Mouse (Mus musculus) mouse embryonic stem cell (cell line): ENCODE results near the gene Dusp18.

Experiments used
- in situ Hi-C, 2 experiments: fragments of 300-500 bp; cut with MboI; formaldehyde crosslinking; loops; 1 replicate in 1 of 2; 3 replicates in 1 of 2; pipeline ENCODE4 v1.14.3; 2019 to 2020; ENCODE audit warnings: low sequenced_read_pairs in 2 of 2, low pct_unique_long_range_greater_than_20kb in 1 of 2, mixed read lengths in 1 of 2; ENCODE audit not compliant: unreplicated experiment in 1 of 2

Dusp18 gene

GRCm38 (mm10) chr11:3918738-3919137, 23.7 kb downstream of the Dusp18 start:
- in situ Hi-C loops = no loop called here

GRCm38 (mm10) chr11:3920476-3920875, 25.4 kb downstream of the Dusp18 start:
- in situ Hi-C loops = no loop called here

- in situ Hi-C loops = no loop called here
These were observed 26.3 kb downstream of the Dusp18 start for GRCm38 (mm10) chr11:3921281-3921850.

GRCm38 (mm10) chr11:3922115-3922514, 27.1 kb downstream of the Dusp18 start:
- in situ Hi-C loops = no loop called here

GRCm38 (mm10) chr11:3922731-3923130, 27.7 kb downstream of the Dusp18 start:
- in situ Hi-C loops = no loop called here

- in situ Hi-C loops = no loop called here
These were observed 30.9 kb downstream of the Dusp18 start for GRCm38 (mm10) chr11:3925916-3926315.

DNA sequence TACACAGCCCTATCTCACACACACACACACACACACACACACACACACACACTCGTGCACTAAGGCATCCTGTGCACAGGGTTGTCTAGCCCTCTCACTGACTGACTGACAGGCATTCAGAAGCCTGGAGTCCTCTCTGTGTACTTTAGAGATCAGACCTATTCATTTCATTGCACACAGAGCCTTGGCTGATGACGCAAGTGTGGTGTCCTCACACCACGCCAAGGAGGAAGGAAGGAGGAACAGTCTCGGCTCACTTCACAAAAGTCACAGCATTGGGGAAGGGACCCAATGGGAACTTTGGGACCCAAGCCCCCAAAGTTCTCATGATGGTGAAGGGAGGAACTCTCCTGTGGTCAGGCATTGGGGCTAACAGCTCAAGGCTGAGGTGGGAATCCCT, 35.0 kb downstream of the Dusp18 start:
- in situ Hi-C loops = no loop called here

DNA sequence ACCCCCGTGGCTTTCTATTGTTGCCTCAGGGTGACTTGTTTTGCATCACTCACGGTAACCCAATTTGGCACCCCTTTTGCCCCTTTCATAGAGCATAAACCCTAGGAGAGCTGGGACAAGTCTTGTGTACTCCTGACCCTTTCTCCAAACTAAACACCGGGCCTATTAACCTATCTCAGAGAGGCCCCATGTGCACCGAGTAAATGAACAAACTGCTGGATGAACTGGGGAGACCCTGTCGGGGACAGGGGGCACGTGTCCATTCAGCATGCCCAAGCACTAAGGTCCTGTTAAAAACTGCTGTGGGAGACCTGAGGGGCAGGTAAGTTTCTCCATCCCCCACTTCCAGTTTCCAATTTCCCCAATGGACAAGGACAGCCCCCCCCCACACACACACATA, 35.9 kb downstream of the Dusp18 start:
- in situ Hi-C loops = no loop called here

DNA sequence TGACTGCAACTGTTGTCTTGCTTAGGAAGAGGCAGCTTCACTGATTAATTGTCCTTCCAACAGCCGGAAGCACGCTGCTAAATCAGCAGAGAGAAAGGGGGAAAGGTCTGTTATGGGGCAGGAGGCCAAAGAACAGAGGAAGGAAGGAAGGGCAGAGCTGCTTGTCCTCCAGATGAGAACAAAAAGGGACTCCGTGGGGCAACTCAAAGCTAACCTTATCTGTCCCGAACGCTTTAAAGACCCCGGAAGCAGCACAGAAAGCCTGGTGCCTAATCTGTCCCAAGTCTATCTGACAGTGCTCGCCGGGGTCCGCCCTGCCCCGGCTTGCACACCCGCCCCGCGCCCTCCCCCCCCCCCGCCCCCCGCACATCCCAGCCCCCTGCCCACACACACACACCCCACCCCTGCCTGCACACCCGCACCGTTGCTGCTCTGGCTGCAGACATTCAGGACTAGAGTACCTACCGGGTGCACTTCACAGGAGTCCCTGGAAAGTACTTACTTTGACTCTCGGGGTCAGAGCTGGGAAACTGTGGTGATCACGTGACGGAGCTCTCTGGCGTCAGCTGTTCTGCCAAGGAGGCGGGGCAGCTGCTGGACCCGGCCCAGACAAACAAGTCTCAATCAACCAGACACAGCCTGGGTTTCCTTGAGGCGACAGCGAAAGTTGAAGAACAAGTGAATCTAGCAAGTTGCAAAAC, 36.6 kb downstream of the Dusp18 start, which contains the start of gene Tcn2:
TSS of gene Tcn2 (minus strand) at position 649 of the 701 bp plus-strand sequence.
- in situ Hi-C loops = no loop called here

GRCm38 (mm10) chr11:3933756-3934285, 38.8 kb downstream of the Dusp18 start:
- in situ Hi-C loops = no loop called here

DNA sequence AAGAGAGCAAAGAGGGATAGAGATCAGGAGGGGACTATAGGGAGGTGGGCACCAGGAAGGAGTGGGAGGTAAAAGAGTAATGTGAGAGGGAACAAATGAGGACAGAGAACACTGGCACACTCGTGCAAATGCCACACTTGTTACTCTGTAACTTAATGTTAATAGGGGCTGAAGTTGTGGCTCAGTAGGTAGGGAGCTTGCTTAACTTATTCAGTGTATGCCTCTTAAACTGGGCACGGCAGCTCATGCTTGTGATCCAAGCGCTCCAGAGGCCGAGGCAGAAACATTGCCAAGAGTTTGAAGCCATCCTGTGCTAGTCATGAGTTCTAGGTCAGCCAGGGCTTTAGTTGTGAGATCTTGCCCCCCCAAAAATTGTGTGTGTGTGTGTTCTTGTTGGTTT, 40.1 kb downstream of the Dusp18 start:
- in situ Hi-C loops = no loop called here

- in situ Hi-C loops = no loop called here
These were observed 41.3 kb downstream of the Dusp18 start for GRCm38 (mm10) chr11:3936318-3936717.

- in situ Hi-C loops = no loop called here
These were observed 42.4 kb downstream of the Dusp18 start for GRCm38 (mm10) chr11:3937321-3937874.

DNA sequence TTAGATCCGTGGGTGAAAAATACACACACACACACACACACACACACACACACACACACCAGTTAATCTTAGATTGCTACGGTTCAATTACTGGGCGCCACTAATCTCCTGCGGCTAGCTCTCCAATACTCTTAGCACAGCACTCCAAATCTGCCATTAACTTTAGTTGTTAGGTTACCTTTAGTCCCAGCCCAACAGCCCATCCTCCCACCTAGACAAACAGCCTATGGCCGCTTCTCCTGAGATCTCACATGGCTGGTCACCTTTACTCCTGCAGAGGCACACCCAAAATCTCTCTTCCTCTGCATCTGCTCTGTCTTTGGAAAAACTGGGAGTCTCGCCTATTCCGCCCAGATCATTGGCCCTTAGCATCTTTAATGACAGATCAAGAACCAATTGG, 46.3 kb downstream of the Dusp18 start:
- in situ Hi-C loops = no loop called here

- in situ Hi-C loops = no loop called here
These were observed 51.3 kb downstream of the Dusp18 start for GRCm38 (mm10) chr11:3946386-3946785.
